Mouse (Mus musculus) liver, adult 2 months (tissue): ENCODE data around the gene Poln.

Experiments used
- CTCF ChIP-seq: fragments of 200-500 bp; IDR thresholded peaks from 2 replicates; pipeline ENCODE4 v1.5.1; 2011; ENCODE audit warnings: low read depth, low read length, control low read depth
- POLR2A ChIP-seq: fragments of 200-500 bp; IDR thresholded peaks from 2 replicates; pipeline ENCODE4 v1.6.1; 2011; ENCODE audit warnings: low read length, control low read depth; ENCODE audit not compliant: insufficient read depth; ENCODE audit errors: extremely low read depth

DNA sequence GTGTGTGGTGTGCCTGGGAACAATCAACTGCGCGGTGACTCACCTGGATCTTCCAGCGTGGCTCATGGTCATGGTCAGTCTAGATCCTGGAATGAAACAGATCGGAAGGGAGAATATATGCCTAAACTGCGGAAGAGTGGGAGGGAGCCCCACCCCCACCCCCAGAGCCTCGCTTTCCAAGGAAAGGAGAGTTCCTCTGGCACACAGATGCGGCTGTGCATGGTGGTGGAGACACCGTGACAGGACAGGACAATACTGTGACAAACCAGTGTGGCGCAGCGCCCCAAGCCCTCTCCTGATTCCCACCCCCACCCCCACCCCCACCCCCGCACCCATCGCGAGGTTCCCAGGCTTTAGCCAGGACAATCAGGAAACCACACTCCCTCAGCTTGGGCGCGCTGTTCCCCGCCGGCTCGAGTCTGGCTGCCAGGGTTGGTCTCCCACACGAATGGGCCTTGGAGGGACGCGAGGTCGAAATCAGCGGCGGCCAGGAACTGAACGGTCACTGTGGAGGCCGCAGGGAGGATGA lies 186.5 kb downstream of the Poln start:
- no peak for TF ChIP-seq POLR2A
- no peak for TF ChIP-seq CTCF
